Mouse (Mus musculus) forebrain, embryonic 12.5 days (tissue): ENCODE results near the gene Hic1. TPM values are rescaled to one million over a fixed set of nuclear protein-coding genes. Genes with fewer than 3 reads are reported as not detected.

Experiments
- ATAC-seq: fragments of 200-750 bp; cut with Nextera tagmentation; 2 replicates; pipeline ENCODE4 v1.8.0; 2017; ENCODE audit warnings: moderate TSS enrichment; ENCODE audit not compliant: low FRiP score
- H3K27ac ChIP-seq: fragments of 300-500 bp; sonication (generic); 2 replicates; pipeline ENCODE4 v1.5.1; 2016; ENCODE audit warnings: mild to moderate bottlenecking
- H3K27me3 ChIP-seq: fragments of 300-500 bp; sonication (generic); 2 replicates; pipeline ENCODE4 v1.6.1; 2016; ENCODE audit warnings: mild to moderate bottlenecking
- H3K36me3 ChIP-seq: fragments of 300-500 bp; sonication (generic); replicated peaks from 2 replicates; pipeline ENCODE4 v1.6.1; 2016; ENCODE audit warnings: mild to moderate bottlenecking
- H3K4me1 ChIP-seq: fragments of 300-500 bp; sonication (generic); 2 replicates; pipeline ENCODE4 v1.6.1; 2016
- H3K4me2 ChIP-seq: fragments of 300-500 bp; sonication (generic); 2 replicates; pipeline ENCODE4 v1.6.1; 2016; ENCODE audit warnings: mild to moderate bottlenecking, moderate library complexity
- H3K4me3 ChIP-seq: fragments of 300-500 bp; sonication (generic); replicated peaks from 2 replicates; pipeline ENCODE4 v1.5.1; 2016; ENCODE audit warnings: mild to moderate bottlenecking
- H3K9ac ChIP-seq: fragments of 300-500 bp; sonication (generic); 2 replicates; pipeline ENCODE4 v1.6.1; 2016; ENCODE audit warnings: mild to moderate bottlenecking
- H3K9me3 ChIP-seq: fragments of 300-500 bp; sonication (generic); 2 replicates; pipeline ENCODE4 v1.6.1; 2016
- WGBS: fragments of 180-500 bp; shearing (Covaris S2); methylation state at CpG from one replicate; pipeline ENCODE4 v1.1.7; 2016; 5-methylcytosine and 5-hydroxymethylcytosine counted together
- microRNA counts: library from miRNA; unstranded; fragments of <30 nt; microRNA quantifications from one replicate; lab custom pipeline; 2017
- microRNA-seq: library from miRNA; unstranded; fragments of <30 nt; microRNA quantifications from one replicate; pipeline ENCODE4, GENCODE M21; 2017
- polyA plus RNA-seq: library from polyadenylated mRNA; unstranded; fragments of >200 nt; fragmentation: Nextera tagmentation; extraction: Ambion mirVana; gene quantifications from 2 replicates; pipeline ENCODE4 v1.2.1, GENCODE M21; 2016

Gene Hic1
- polyA plus RNA-seq, 1 experiment from 2014 or later, result 4.4 TPM

- Histone ChIP-seq H3K9me3 (no peaks in the 10 kb centered on the region), H3K4me2 (no peak overlapping the region), H3K27me3 (no peaks in the 10 kb centered on the region), H3K4me3 (no peak overlapping the region), H3K27ac (no peak overlapping the region), H3K9ac (no peak overlapping the region), H3K36me3 (no peaks in the 10 kb centered on the region), H3K4me1 (no peaks in the 10 kb centered on the region)
- ATAC-seq, result no peak
- 98% methylated on average over 2 of the region's 2 CpGs for WGBS
Observed at GRCm38 (mm10) chr11:75118141-75118540, 51.2 kb downstream of the Hic1 start.

- no peaks in the 10 kb centered on the region for H3K9me3 ChIP-seq
- no peaks in the 10 kb centered on the region for H3K27me3 ChIP-seq
- H3K4me1 ChIP-seq, result no peaks in the 10 kb centered on the region
- no peaks in the 10 kb centered on the region for H3K36me3 ChIP-seq
- no peak overlapping the region for H3K4me3 ChIP-seq
- no peak overlapping the region for H3K4me2 ChIP-seq
- H3K27ac ChIP-seq, result no peak overlapping the region
- no peak for ATAC-seq
- 92% methylated on average over 6 of the region's 6 CpGs for WGBS
- H3K9ac ChIP-seq, result no peak overlapping the region
Observed at GRCm38 (mm10) chr11:75116379-75116778, 52.9 kb downstream of the Hic1 start.

MicroRNAs encoded within 50 kb of the gene (microRNA counts, 519-probe panel; counts per million panel counts)
- 4,065 counts per million, percentile 48 among the panel's probes with 10 or more counts for microRNA mmu-miR-132 (lab: Ali Mortazavi, UCI)
- not detected for microRNA mmu-miR-212 (lab: Ali Mortazavi, UCI)

Small RNAs within 50 kb of the gene (microRNA-seq; reads per million reads assigned to microRNA genes)
- gene Mir132, result 180 reads per million, percentile 56 among the genes with 10 or more reads in this experiment
- 22.8 reads per million, percentile 35 among the genes with 10 or more reads in this experiment for gene Mir212

Other genes with a start within 250 kb of the Hic1 start
- gene Smg6, start 243.7 kb downstream of the Hic1 start, polyA plus RNA-seq, result 22.0 and 23.9 TPM in 2 replicates
- 27.5 and 30.8 TPM in 2 replicates for gene Srr, start 243.6 kb downstream of the Hic1 start, polyA plus RNA-seq
- 24.3 and 25.3 TPM in 2 replicates for gene Ovca2, start 9.3 kb upstream of the Hic1 start, polyA plus RNA-seq
- gene Dph1, start 21.7 kb upstream of the Hic1 start, polyA plus RNA-seq, result 15.7 and 16.6 TPM in 2 replicates
- 1.7 and 1.8 TPM in 2 replicates for gene Rtn4rl1, start 24.3 kb upstream of the Hic1 start, polyA plus RNA-seq
- 140 and 160 TPM in 2 replicates for gene Rpa1, start 178.8 kb upstream of the Hic1 start, polyA plus RNA-seq
- gene Smyd4, start 178.9 kb upstream of the Hic1 start, polyA plus RNA-seq, result 20.0 and 21.0 TPM in 2 replicates